Mouse (Mus musculus) cerebellum, adult 2 months (tissue): Measurements from ENCODE around the gene Slc4a4.

Experiments
- CTCF ChIP-seq: fragments of 200-500 bp; IDR thresholded peaks from 2 replicates; pipeline ENCODE4 v1.5.1; 2011; ENCODE audit warnings: low read depth, mild to moderate bottlenecking, control low read depth, low read length, moderate library complexity, borderline replicate concordance; ENCODE audit not compliant: insufficient read depth
- POLR2A ChIP-seq: fragments of 200-500 bp; IDR thresholded peaks from 2 replicates; pipeline ENCODE4 v1.6.1; 2011; ENCODE audit warnings: low read length, control low read depth, borderline replicate concordance; ENCODE audit not compliant: insufficient read depth

GRCm38 (mm10) chr5:89146276-89146675 is 259.7 kb downstream of the Slc4a4 start:
- TF ChIP-seq CTCF: no peak
- TF ChIP-seq POLR2A: no peak
